Mouse (Mus musculus) frontal cortex, adult (tissue): ENCODE measurements around the gene Slc5a12.

Experiments used
- ATAC-seq: cut with Nextera tagmentation; 2 replicates; pipeline ENCODE4 v1.9.2; 2017; ENCODE audit warnings: mild to moderate bottlenecking, moderate library complexity, mixed read lengths; ENCODE audit not compliant: low TSS enrichment

The Slc5a12 gene

GRCm38 (mm10) chr2:110596932-110597331 is at the start of gene Slc5a12:
TSS of gene Slc5a12 (plus strand) at chr2:110597298.
- ATAC-seq: no peak

GRCm38 (mm10) chr2:110556098-110556497 is 41.0 kb upstream of the Slc5a12 start:
- no peak for ATAC-seq

DNA sequence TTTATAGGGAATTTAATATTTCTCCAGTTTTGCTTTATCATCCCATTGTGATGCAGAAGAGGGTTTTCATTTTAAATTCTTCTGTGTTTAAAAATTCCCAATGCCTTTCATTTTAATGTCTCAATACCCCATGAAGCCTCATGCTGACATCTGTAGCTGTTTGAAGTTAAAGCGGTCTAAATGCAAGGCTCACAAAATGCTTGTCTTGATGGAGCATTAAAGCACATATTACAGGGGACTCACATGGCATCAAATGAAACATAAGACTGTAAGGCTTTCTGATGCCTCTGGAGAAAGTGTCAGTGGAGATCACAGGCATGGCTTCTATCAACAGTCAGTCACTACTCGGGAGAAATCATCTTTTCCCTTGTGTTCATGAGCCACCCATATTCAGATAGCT is 34.5 kb upstream of the Slc5a12 start:
- no peak for ATAC-seq

DNA sequence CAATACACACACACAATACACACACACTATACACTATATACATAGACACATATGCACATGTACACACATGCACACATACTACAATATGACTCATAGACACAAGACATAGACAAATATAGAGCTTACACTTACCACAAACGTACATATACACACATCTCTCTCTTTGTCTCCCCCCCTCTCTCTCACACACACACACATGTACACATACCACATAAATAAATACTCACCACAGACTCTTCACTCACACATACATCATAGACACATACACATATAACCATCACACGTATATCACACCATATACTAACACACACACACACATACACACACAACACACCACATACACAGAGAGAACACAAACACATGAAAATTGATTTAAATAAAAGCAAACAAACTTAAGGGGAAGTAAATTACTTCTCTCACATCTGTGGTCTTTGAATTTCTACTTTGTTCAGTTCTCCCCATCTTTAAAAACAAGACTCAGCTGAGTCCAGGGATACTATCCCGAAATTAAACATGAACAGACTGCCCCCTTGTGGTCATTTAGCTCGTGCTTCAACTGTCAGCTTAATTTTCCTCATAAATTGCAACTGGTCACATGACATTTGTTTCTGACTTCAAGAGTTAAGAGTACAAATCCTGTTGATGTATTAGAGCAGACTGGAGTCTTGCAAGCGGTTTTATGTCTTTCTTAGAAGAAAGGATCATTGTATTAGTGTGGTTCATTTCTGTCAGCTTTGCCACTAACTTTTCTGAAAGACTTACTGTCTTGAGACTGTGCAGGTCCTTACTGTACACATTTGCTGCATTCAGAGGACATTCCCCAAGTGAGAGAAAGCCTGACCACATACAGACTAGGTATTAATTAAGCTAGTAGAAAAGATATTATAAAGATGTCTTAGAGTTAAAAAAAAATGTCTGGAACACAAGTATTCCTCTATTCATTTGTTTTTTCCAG is 32.1 kb upstream of the Slc5a12 start:
- ATAC-seq: peak; percentile 82

GRCm38 (mm10) chr2:110586692-110587091 is 10.4 kb upstream of the Slc5a12 start:
- no peak for ATAC-seq

DNA sequence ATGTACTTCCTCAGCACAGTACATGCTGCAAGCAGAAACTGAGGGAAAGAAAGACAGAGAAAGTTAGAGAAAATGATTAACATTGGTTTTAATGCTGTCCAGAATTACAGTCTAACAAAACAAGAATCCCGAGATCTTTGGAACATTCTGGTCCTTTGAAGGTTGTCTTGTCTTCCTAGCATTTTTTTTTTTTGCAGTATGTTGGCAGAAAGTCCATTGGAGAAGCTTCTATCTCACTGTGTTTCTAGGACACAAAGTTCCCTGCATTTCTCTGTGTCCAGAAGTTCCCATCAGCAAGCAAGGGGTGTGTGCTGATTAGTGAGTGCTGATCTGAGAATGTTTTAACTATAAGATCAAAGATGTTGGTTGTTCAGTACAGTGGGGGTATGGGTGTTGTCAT is 7.1 kb upstream of the Slc5a12 start:
- no peak for ATAC-seq

GRCm38 (mm10) chr2:110592276-110592675 is 4.8 kb upstream of the Slc5a12 start:
- no peak for ATAC-seq

- no peak for ATAC-seq
Measured at GRCm38 (mm10) chr2:110644358-110644757, 47.3 kb downstream of the Slc5a12 start.

- ATAC-seq: no peak
Measured at GRCm38 (mm10) chr2:110644846-110645245, 47.7 kb downstream of the Slc5a12 start.

GRCm38 (mm10) chr2:110663329-110663728 is 66.2 kb downstream of the Slc5a12 start:
- ATAC-seq: peak; percentile 97

DNA sequence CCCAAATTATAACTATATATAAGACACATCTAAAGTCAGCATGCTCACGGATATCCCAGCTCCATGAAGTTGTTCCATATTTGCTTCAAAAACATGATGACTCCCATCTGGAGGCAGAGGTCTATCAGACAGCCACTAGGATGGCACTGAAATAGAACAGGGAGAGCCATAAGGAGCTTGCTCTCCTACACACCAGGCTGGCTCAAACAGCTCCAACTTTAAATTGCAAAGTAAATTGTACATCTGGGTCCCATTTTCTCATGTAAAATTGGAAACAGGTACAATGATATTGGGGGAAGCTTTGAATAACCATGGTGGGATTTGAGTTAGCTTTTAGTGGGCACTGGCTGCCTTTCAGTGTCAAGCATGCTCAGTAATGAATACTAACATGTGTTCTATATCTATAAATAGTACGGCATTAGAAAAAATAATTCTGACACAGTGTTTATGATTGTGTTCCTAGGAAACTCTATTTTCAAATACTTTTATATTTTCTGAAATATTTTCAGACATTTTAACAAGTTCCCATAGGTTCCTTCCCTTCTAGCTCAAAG is 74.0 kb downstream of the Slc5a12 start:
- peak; percentile 94 for ATAC-seq
